Mouse (Mus musculus): ENCODE measurements at regions not wholly inside any gene's neighbourhood (a gene's known extent, or its start where the extent isn't known, plus 50 kb on each side); places are given as distances from the start of the nearest gene placed in this dataset.

- TF ChIP-seq GATA1 (IDR thresholded peaks at IDR 0.05; ENCODE audit: low read length) (no peak), TAL1 (IDR thresholded peaks at IDR 0.05; ENCODE audit: low read length) (no peak)
Observed at GRCm38 (mm10) chr4:143051205-143051604, 161.6 kb downstream of the Prdm2 start.
